Mouse (Mus musculus) thymus, adult 18-20 months (tissue): ENCODE data around the gene Mzt1.
A peak's percentile ranks its signal among the peaks of the same experiment; 100 is the strongest.
"Not testable (repeated sequence)": the region's sequence is repeated elsewhere in the genome, so short reads cannot be mapped to it uniquely, and the experiment has no call there.

Experiments used
- DNase-seq, 2 experiments: peaks; one replicate each; pipeline ENCODE4 v3.0.0; 2022; ENCODE audit warnings: mixed read lengths in 2 of 2

Gene Mzt1

DNA sequence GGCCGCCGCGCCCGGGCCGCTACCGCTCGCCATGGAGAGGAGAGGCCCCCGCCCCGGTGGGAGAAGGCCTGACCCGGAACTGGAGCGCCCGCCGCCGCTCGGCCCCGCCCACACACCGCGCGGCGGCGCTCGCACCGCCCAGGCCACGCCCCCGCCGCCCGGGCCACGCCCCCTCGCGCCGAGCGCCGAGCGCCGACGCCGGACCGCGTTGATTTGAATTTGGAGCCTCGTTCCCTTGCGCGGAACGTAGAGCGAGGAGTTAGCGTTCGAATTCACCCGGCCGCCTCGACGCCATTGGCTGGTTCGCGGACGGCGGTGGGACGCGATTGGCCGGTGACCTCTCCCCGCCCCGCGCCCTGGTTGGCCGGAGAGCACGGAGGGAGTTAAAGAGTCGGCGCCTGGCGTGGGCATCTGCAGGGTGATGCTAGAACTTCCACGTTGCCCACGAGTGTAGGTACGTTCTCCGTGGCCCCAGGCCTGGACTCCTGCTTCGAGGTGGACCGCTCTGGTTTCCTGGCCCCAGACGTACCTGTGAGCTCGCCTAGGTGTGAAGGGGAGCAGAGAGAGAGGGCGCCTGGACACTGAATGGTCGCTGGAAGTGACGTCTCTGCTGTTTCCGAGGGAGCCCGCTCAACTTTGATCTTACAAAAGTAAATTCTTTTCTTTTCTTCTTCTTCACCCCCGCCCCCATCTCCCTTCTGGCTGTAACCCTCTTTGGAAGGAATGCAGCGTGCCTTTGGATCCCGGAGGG, at the start of gene Mzt1, which contains the start of gene Bora:
Gene Mzt1 (minus strand): TSS at position 104 of the 751 bp plus-strand sequence.
Gene Bora (plus strand): TSS at position 192 of the 751 bp plus-strand sequence.
- DNase-seq: peak; percentile 89 to 91

- DNase-seq: no peak
Measured at GRCm38 (mm10) chr14:99088947-99089346, 43.0 kb upstream of the Mzt1 start.

DNA sequence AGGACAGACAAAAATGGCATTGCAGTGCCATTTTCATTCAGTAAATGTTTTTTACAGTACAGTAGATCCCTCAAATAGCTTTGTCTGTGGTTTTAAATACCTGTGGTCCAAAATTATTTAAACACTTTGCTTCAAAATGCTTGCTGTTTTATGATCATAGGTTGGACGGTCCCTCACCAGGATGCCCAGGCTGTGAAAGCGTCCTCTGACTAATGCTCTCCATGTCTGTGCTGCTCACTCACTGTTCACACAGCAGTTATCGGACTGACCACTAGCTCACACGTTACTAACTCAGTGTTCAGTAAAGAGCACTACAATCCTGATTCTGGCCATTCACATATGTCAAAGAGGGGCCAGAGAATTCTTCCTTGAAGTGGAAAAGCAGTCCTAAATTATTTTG, 25.2 kb upstream of the Mzt1 start:
- no peak for DNase-seq

DNA sequence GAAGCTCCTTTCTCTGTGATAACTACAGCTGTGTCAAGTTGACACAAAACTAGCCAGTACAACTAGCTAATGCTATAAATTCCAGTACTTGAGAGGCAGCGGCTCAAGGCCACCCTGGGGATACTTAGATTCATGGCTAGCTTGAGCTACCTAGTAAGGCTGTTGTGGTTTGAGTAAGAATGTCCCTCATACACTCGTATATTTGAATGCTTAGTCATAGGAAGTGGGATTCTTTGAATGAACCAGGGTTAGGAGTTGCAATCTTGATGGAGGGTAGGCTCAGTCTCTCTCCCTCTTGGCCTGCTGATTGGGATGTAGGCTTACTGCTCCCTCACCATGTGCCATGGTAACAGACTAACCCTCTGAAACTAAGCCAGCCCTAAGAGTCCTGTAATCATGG, 17.2 kb upstream of the Mzt1 start:
- no peak for DNase-seq

GRCm38 (mm10) chr14:99060616-99061015, 14.7 kb upstream of the Mzt1 start:
- DNase-seq: no peak

- DNase-seq: no peak
Measured at GRCm38 (mm10) chr14:99058959-99059586, 13.1 kb upstream of the Mzt1 start.

- DNase-seq: peak in 1 of 2 experiments; percentile 14
Measured at GRCm38 (mm10) chr14:99046782-99047181, 848 bp upstream of the Mzt1 start.

GRCm38 (mm10) chr14:99045378-99046030, 430 bp downstream of the Mzt1 start:
- no peak for DNase-seq

GRCm38 (mm10) chr14:99044718-99045117, 1.2 kb downstream of the Mzt1 start:
- no peak for DNase-seq

DNA sequence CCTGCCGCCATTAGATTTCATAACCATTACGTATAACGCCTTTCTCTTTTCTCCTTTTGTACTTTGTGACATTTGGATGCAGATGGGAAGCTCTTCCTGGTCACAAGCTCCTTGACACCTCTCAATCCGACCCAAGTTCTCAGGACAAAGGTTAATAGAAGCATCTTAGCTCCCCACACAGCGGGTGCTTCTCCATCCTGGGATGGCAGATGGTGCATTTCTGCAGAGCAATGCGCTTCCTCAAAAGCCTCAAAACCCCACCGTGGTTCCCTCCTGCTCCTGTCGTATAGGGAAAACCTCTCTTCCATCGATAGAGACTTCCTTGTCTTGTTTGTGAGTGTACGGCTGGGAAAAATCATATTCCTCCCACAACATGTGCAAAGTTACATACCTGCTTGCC, 1.8 kb downstream of the Mzt1 start:
- DNase-seq: no peak

GRCm38 (mm10) chr14:99043499-99043898, 2.4 kb downstream of the Mzt1 start:
- no peak for DNase-seq

DNA sequence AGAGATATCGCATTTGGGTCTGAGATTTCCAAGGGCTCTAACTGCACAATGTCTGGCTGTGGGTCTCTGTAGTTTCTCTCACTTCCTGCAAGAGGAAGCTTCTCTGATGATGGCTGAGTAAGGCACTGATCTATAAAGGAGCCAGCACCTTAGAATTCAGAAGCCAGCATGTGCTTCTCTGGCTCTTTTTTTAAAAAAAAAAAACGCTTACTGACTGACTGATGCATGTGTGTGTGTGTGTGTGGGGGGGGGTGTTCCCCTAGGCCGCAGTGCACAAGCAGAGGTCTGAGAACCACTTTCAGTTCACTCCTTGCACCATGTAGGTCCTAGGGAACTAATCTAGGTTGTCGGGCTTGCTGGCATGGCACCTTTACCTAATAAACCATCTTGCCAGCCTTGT, 4.5 kb downstream of the Mzt1 start:
- no peak for DNase-seq

DNA sequence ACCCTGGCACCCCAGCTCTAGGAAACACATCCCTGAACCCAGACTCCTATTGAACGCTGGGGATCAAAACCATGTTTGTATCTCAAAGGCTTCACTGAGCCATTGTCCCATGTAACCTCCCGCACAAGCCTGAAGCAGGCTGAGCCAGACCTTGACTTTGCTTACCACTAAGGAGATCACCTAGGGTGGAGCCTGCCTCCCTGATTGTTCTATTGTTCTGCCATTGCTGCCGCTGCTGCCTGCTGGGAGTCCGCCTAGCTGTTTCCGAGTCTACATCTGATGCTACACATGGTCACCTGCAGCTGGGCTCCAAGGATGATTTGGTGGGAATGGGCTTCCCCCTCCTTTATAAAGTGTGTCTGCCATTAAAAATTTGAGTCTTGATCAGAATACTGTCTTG, 6.6 kb downstream of the Mzt1 start:
- DNase-seq: not testable (repeated sequence)

DNA sequence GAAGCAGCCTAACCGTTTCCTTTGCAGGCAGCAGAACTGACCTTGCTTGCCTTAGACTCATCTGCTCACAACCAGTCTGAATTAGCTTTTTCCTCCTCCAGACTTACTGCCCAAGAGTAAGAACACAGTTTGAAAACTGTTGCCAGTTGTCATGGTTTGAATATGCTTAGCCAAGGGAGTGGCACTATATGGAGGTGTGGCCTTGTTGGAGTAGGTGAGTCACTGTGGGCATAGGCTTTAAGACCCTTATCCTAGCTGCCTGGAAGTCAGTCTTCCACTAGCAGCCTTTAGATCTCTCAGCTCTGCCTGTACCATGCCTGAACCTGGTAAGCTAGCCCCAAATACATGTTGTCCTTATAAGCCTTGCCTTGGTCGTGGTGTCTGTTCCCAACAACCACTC, 8.2 kb downstream of the Mzt1 start:
- no peak for DNase-seq

- DNase-seq: no peak
Measured at GRCm38 (mm10) chr14:99036039-99036438, 9.9 kb downstream of the Mzt1 start.

- DNase-seq: not testable (repeated sequence)
Measured at GRCm38 (mm10) chr14:99034851-99035250, 11.1 kb downstream of the Mzt1 start.

DNA sequence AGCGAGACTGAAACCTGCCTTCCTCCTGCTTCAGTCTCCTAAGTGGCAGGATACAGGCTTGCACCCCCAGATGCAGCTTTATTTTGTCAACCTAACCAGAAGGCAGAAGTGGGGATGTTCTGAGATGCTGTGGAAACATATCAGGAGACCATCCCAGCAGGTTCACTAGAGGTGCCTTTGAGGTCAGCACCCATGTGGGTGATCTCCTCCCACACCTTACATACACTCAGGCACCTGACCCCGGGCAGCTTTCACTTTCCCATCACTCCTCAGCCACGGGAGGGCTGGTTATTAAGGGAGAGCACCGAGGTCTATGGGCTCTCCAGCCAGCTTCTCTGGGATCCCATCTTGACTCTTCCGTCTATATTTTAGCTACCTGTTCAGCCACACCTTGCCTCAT, 13.3 kb downstream of the Mzt1 start:
- no peak for DNase-seq

DNA sequence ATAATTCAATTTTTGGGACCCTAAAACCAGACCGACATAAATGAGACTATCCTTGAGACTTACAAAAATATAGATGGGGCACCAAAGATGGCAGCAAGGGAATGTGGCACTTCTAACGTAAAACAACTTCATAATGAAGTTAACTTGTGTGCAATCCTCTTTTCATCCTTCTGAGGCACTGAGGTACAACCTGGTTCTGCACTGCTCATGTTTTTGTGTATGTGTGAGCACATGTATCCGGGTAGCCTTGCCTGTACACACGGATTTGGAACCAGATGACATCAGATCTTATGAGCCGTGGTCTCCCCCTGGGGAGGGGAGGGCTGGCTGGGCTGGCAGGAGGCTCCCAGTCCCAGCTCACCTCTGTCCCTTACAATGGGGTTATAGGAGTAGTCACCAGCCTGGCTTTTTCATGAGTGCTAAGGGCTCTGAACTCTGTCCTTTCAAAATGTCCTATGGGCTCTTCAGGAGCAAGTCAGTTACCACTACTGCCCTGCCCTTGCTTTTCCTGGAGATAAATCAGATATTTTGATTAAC, 14.5 kb downstream of the Mzt1 start:
- DNase-seq: no peak

DNA sequence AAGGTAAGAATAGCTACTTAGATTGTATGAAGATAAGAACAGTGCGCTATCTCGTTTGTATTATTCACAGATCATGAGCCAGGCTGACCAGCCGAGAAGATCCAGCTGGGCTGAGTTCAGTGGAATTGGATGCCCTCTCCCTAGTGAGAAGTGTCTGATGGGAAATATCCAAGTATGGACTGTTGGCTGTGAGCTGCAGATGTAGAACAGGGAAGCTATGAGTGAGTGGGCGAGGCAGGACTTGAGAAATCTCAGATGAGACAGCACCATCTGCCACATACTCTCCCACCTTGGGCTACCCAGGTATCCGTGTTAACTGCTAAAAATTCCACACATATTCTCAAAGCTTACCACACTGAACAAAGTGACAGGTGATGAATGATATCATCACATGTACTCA, 15.9 kb downstream of the Mzt1 start:
- no peak for DNase-seq

- no peak for DNase-seq
Measured at GRCm38 (mm10) chr14:99022346-99023086, 23.4 kb downstream of the Mzt1 start.

DNA sequence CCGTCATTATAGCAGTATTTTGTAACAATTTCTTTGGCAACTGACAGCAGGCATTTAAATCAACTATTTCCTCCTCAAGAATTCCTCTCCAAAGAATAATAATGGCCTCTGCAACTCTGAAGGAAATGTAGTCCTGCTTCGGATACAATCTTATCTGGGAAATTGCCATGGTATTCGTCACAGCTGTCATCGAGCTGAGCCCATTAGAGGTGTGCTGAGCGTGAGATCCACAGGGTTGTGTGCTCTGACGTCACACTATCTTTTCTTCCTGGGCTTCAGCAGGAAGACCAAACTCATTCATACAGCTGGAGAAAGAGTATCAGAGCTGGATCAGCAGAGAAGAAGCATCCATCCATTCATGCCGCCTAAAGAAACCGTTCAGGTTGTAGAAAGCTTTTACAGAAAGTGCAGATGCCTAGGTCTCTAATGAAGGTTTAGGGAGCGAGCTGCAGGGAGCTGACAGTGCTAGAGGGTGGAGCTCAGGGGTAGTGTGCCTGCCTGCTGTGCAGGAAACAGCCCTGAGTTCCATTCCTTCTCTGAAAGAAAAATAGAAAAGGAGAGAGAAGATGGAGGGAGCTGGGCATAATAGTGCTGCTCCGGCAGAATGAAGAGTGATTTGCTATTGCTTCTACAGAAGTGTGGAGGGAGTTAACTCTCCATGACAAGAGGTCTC, 26.7 kb downstream of the Mzt1 start:
- no peak for DNase-seq

GRCm38 (mm10) chr14:99018691-99019090, 27.2 kb downstream of the Mzt1 start:
- DNase-seq: no peak
